Mouse (Mus musculus) limb, embryonic 14.5 days (tissue): ENCODE results near the gene Svep1. TPM values are rescaled to one million over a fixed set of nuclear protein-coding genes. Genes with fewer than 3 reads are reported as not detected.

ENCODE experiments used
- ATAC-seq: fragments of 200-750 bp; cut with Nextera tagmentation; 2 replicates; pipeline ENCODE4 v1.8.0; 2017; ENCODE audit warnings: low read depth, moderate number of reproducible peaks, moderate TSS enrichment; ENCODE audit not compliant: low FRiP score
- DNase-seq: peaks from one replicate; pipeline ENCODE4 v3.0.0-alpha.2; 2015; ENCODE audit warnings: low spot score
- H3K27ac ChIP-seq: fragments of 300-500 bp; sonication (generic); replicated peaks from 2 replicates; pipeline ENCODE4 v1.5.1; 2014; ENCODE audit warnings: low read depth, mild to moderate bottlenecking, low read length, moderate library complexity, mixed read lengths
- H3K27me3 ChIP-seq: fragments of 300-500 bp; sonication (generic); 2 replicates; pipeline ENCODE4 v1.6.1; 2014; ENCODE audit warnings: low read length, mixed read lengths; ENCODE audit not compliant: control insufficient read depth, insufficient read depth
- H3K36me3 ChIP-seq: fragments of 300-500 bp; sonication (generic); 2 replicates; pipeline ENCODE4 v1.6.1; 2014; ENCODE audit warnings: mild to moderate bottlenecking, low read length, moderate library complexity, mixed read lengths; ENCODE audit not compliant: control insufficient read depth, insufficient read depth
- H3K4me1 ChIP-seq: fragments of 300-500 bp; sonication (generic); 2 replicates; pipeline ENCODE4 v1.6.1; 2014; ENCODE audit warnings: antibody characterized with exemption, low read length, mixed read lengths; ENCODE audit not compliant: control insufficient read depth, insufficient read depth
- H3K4me2 ChIP-seq: fragments of 300-500 bp; sonication (generic); replicated peaks from 2 replicates; pipeline ENCODE4 v1.6.1; 2014; ENCODE audit warnings: low read depth, mild to moderate bottlenecking, low read length, moderate library complexity; ENCODE audit not compliant: severe bottlenecking
- H3K4me3 ChIP-seq: fragments of 300-500 bp; sonication (generic); replicated peaks from 2 replicates; pipeline ENCODE4 v1.5.1; 2014; ENCODE audit warnings: low read length
- H3K9ac ChIP-seq: fragments of 300-500 bp; sonication (generic); 2 replicates; pipeline ENCODE4 v1.6.1; 2014; ENCODE audit warnings: mild to moderate bottlenecking, low read depth, low read length, moderate library complexity; ENCODE audit not compliant: severe bottlenecking
- H3K9me3 ChIP-seq: fragments of 300-500 bp; sonication (generic); 2 replicates; pipeline ENCODE4 v1.6.1; 2016; ENCODE audit warnings: low read length; ENCODE audit not compliant: control insufficient read depth
- POLR2A ChIP-seq: fragments of 200-500 bp; IDR thresholded peaks from 2 replicates; pipeline ENCODE4 v1.8.0; 2012; ENCODE audit warnings: inconsistent platforms, mild to moderate bottlenecking, moderate library complexity, borderline replicate concordance; ENCODE audit not compliant: insufficient read depth, insufficient read length; ENCODE audit errors: extremely low read depth
- WGBS: fragments of 180-500 bp; shearing (Covaris S2); extraction: QIAGEN DNeasy Blood & Tissue Kit; methylation state at CpG from one replicate; pipeline ENCODE4 v1.1.7; 2014; 5-methylcytosine and 5-hydroxymethylcytosine counted together
- polyA plus RNA-seq, 2 experiments: library from polyadenylated mRNA; depleted of rRNA in 1 of 2; stranded (reverse) in 1 of 2; unstranded in 1 of 2; fragments of >200 nt; fragmentation: Nextera tagmentation in 1 of 2; extraction: Ambion mirVana in 1 of 2; gene quantifications; 2 replicates each; pipeline versions ENCODE4 v1.2.1 to v1.2.3; 2012 to 2014

Svep1 gene
- polyA plus RNA-seq, 2 experiments = 7.7 to 11.0 TPM

GRCm38 (mm10) chr4:58086738-58087137, 119.9 kb downstream of the Svep1 start:
- no peak for DNase-seq
- Histone ChIP-seq H3K27ac (no peak overlapping the region), H3K36me3 (no peaks in the 10 kb centered on the region; the same call in 1 of the 2 replicates), H3K4me2 (no peak overlapping the region), H3K4me1 (no peaks in the 10 kb centered on the region), H3K9me3 (no peaks in the 10 kb centered on the region), H3K4me3 (no peak overlapping the region), H3K9ac (no peak overlapping the region), H3K27me3 (no peaks in the 10 kb centered on the region)
- 64% methylated on average over 1 of the region's 1 CpGs for WGBS
- ATAC-seq = no peak
- no peak for TF ChIP-seq POLR2A

GRCm38 (mm10) chr4:58086151-58086550, 120.5 kb downstream of the Svep1 start:
- 58% methylated on average over 4 of the region's 4 CpGs for WGBS
- Histone ChIP-seq H3K27me3 (no peaks in the 10 kb centered on the region), H3K4me3 (no peak overlapping the region), H3K4me2 (no peak overlapping the region), H3K4me1 (no peaks in the 10 kb centered on the region), H3K36me3 (no peaks in the 10 kb centered on the region; the same call in 1 of the 2 replicates), H3K9me3 (no peaks in the 10 kb centered on the region), H3K9ac (no peak overlapping the region), H3K27ac (no peak overlapping the region)
- TF ChIP-seq POLR2A = no peak
- no peak for ATAC-seq
- DNase-seq = no peak

GRCm38 (mm10) chr4:58085340-58085739, 121.3 kb downstream of the Svep1 start:
- Histone ChIP-seq H3K36me3 (no peaks in the 10 kb centered on the region; the same call in 1 of the 2 replicates), H3K9me3 (no peaks in the 10 kb centered on the region), H3K27me3 (no peaks in the 10 kb centered on the region), H3K4me3 (no peak overlapping the region), H3K9ac (no peak overlapping the region), H3K4me1 (no peaks in the 10 kb centered on the region), H3K4me2 (no peak overlapping the region), H3K27ac (no peak overlapping the region)
- TF ChIP-seq POLR2A = no peak
- ATAC-seq = no peak
- 88% methylated on average over 3 of the region's 3 CpGs for WGBS
- DNase-seq = no peak

GRCm38 (mm10) chr4:58084155-58084554, 122.5 kb downstream of the Svep1 start:
- no peaks in the 10 kb centered on the region for H3K27me3 ChIP-seq
- H3K9ac ChIP-seq = no peak overlapping the region
- H3K4me1 ChIP-seq = no peaks in the 10 kb centered on the region
- DNase-seq (no peak), ATAC-seq (no peak)
- no peaks in the 10 kb centered on the region; the same call in 1 of the 2 replicates for H3K36me3 ChIP-seq
- 91% methylated on average over 5 of the region's 5 CpGs for WGBS
- no peak for TF ChIP-seq POLR2A
- no peak overlapping the region for H3K4me2 ChIP-seq
- no peak overlapping the region for H3K27ac ChIP-seq
- no peaks in the 10 kb centered on the region for H3K9me3 ChIP-seq
- H3K4me3 ChIP-seq = no peak overlapping the region

- Histone ChIP-seq H3K4me2 (no peak overlapping the region), H3K9ac (no peak overlapping the region), H3K4me3 (no peak overlapping the region), H3K27ac (no peak overlapping the region), H3K9me3 (no peaks in the 10 kb centered on the region), H3K27me3 (no peaks in the 10 kb centered on the region), H3K36me3 (no peaks in the 10 kb centered on the region), H3K4me1 (no peaks in the 10 kb centered on the region)
- ATAC-seq (no peak), DNase-seq (peak; percentile 62)
- 11% methylated on average over 5 of the region's 5 CpGs for WGBS
- no peak for TF ChIP-seq POLR2A
Observed at GRCm38 (mm10) chr4:58082588-58082987, 124.1 kb downstream of the Svep1 start.

GRCm38 (mm10) chr4:58079631-58080030, 127.0 kb downstream of the Svep1 start:
- no peaks in the 10 kb centered on the region for H3K9me3 ChIP-seq
- TF ChIP-seq POLR2A = no peak
- no peak for ATAC-seq
- H3K4me2 ChIP-seq = no peak overlapping the region; the same call in 1 of the 2 replicates
- H3K36me3 ChIP-seq = no peaks in the 10 kb centered on the region
- no peaks in the 10 kb centered on the region for H3K4me1 ChIP-seq
- H3K27ac ChIP-seq = no peak overlapping the region
- peak; percentile 8 for DNase-seq
- WGBS = 30% methylated on average over 10 of the region's 10 CpGs
- H3K9ac ChIP-seq = no peak overlapping the region
- H3K27me3 ChIP-seq = no peaks in the 10 kb centered on the region
- no peak overlapping the region for H3K4me3 ChIP-seq
